Mouse (Mus musculus): ENCODE data around the gene Adck2. TPM values are rescaled to one million over a fixed set of nuclear protein-coding genes. Genes with fewer than 3 reads are reported as not detected.
A peak's percentile ranks its signal among the peaks of the same experiment; 100 is the strongest.

Gene Adck2
- total and polyA plus RNA-seq, 2 experiments from 2014 or later: 16.9 to 44.9 TPM

- H3K27me3 ChIP-seq (ENCODE audit: insufficient read depth, low read length): no peaks in the 10 kb centered on the region
- DNase-seq (ENCODE audit: low spot score): no peak
- ATAC-seq (ENCODE audit: low FRiP score): no peak
- H3K4me2 ChIP-seq (ENCODE audit: low read depth, low read length, poor library complexity, severe bottlenecking): peak overlapping the region; percentile 69
- peaks cover 13% of the 10 kb centered on the region; the same call in 1 of the 2 replicates for H3K4me1 ChIP-seq (ENCODE audit: insufficient read depth, low read length)
- H3K27ac ChIP-seq (ENCODE audit: low read depth, low read length): no peak overlapping the region
- H3K36me3 ChIP-seq (ENCODE audit: insufficient read depth, low read length): no peaks in the 10 kb centered on the region
- 28% methylated on average over 12 of the region's 12 CpGs for WGBS
- peak overlapping the region; percentile 88; the same call in 1 of the 2 replicates for H3K4me3 ChIP-seq (ENCODE audit: low read depth, low read length)
- TF ChIP-seq CTCF (IDR thresholded peaks at IDR 0.05): no peak
- no peaks in the 10 kb centered on the region for H3K9me3 ChIP-seq (ENCODE audit: low read length)
- no peak overlapping the region for H3K9ac ChIP-seq (replicated peaks; ENCODE audit: low read length, poor library complexity, severe bottlenecking)
These were observed 18.6 kb upstream of the Adck2 start for GRCm38 (mm10) chr6:39554888-39555647.

DNA sequence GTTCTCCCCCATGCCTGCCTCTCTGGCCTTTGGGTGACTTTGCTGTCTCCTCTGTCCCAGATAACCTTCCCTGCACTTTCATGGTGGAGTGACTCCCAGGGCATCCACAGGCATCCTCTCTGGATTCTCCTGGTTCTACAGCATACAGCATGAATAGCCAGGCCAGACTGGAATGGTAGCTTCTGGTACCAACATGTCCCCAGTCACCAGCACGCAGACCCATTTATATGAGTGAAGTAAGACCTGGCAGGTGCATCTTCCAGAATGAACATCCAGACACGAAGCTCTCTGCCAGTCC, 18.1 kb upstream of the Adck2 start:
- H3K4me3 ChIP-seq (ENCODE audit: low read depth, low read length): peak overlapping the region; percentile 88; the same call in 1 of the 2 replicates
- no peak for DNase-seq (ENCODE audit: low spot score)
- no peaks in the 10 kb centered on the region for H3K27me3 ChIP-seq (ENCODE audit: insufficient read depth, low read length)
- H3K4me1 ChIP-seq (ENCODE audit: insufficient read depth, low read length): peaks cover 13% of the 10 kb centered on the region; the same call in 1 of the 2 replicates
- H3K9me3 ChIP-seq (ENCODE audit: low read length): no peaks in the 10 kb centered on the region
- WGBS: 55% methylated on average over 2 of the region's 2 CpGs
- no peak for ATAC-seq (ENCODE audit: low FRiP score)
- H3K36me3 ChIP-seq (ENCODE audit: insufficient read depth, low read length): no peaks in the 10 kb centered on the region
- no peak overlapping the region for H3K27ac ChIP-seq (ENCODE audit: low read depth, low read length)
- H3K9ac ChIP-seq (replicated peaks; ENCODE audit: low read length, poor library complexity, severe bottlenecking): no peak overlapping the region
- no peak for TF ChIP-seq CTCF (IDR thresholded peaks at IDR 0.05)
- H3K4me2 ChIP-seq (ENCODE audit: low read depth, low read length, poor library complexity, severe bottlenecking): peak overlapping the region; percentile 69

GRCm38 (mm10) chr6:39556900-39557659, 16.6 kb upstream of the Adck2 start:
- DNase-seq (ENCODE audit: low spot score): peak; percentile 25
- peak overlapping the region; percentile 85 for H3K27ac ChIP-seq (ENCODE audit: low read depth, low read length)
- no peaks in the 10 kb centered on the region for H3K36me3 ChIP-seq (ENCODE audit: insufficient read depth, low read length)
- 2% methylated on average over 51 of the region's 54 CpGs for WGBS
- ATAC-seq (ENCODE audit: low FRiP score): peak; percentile 68
- peak overlapping the region; percentile 88 for H3K4me3 ChIP-seq (ENCODE audit: low read depth, low read length)
- no peaks in the 10 kb centered on the region for H3K9me3 ChIP-seq (ENCODE audit: low read length)
- H3K4me1 ChIP-seq (ENCODE audit: insufficient read depth, low read length): peaks cover 13% of the 10 kb centered on the region; the same call in 1 of the 2 replicates
- H3K4me2 ChIP-seq (ENCODE audit: low read depth, low read length, poor library complexity, severe bottlenecking): peak overlapping the region; percentile 69
- no peaks in the 10 kb centered on the region for H3K27me3 ChIP-seq (ENCODE audit: insufficient read depth, low read length)
- peak overlapping the region; percentile 74 for H3K9ac ChIP-seq (replicated peaks; ENCODE audit: low read length, poor library complexity, severe bottlenecking)
- TF ChIP-seq CTCF (IDR thresholded peaks at IDR 0.05): no peak

DNA sequence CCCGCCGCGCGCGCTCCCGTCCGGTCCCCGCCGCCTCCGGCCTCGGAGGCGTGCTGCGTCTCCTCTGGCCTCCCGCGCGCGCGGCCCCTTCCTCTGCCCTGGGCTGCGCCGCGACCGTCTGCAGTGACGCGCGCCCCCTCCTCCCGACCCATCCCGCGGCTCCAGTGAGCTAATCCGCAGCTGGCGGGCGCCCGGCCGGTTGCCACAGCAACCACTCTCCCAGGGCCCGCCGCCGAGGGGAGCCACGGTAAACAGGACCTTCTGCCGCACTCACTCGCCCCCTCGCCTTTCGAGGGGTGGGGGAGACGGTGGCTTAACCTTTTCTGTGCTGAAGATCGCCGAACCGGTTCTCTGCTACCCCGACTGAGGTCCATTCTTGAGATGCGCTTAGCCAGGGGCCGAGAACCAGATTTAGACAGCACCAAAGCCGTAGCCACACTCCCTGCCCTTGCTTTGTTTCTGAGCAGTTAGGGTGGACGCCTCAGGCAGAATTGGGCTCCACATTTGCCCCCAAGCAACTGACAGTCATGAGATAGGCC, 15.9 kb upstream of the Adck2 start, which contains the start of gene Dennd2a:
Gene Dennd2a (minus strand): TSS at position 145 of the 539 bp plus-strand sequence.
- H3K4me1 ChIP-seq (ENCODE audit: insufficient read depth, low read length): peaks cover 13% of the 10 kb centered on the region; the same call in 1 of the 2 replicates
- peak within 1 kb of the TSS; percentile 74 for H3K9ac ChIP-seq (replicated peaks; ENCODE audit: low read length, poor library complexity, severe bottlenecking)
- peak within 1 kb of the TSS; percentile 85 for H3K27ac ChIP-seq (ENCODE audit: low read depth, low read length)
- peak; percentile 94 for DNase-seq (ENCODE audit: low spot score)
- peak within 1 kb of the TSS; percentile 69 for H3K4me2 ChIP-seq (ENCODE audit: low read depth, low read length, poor library complexity, severe bottlenecking)
- no peak for TF ChIP-seq CTCF (IDR thresholded peaks at IDR 0.05)
- ATAC-seq (ENCODE audit: low FRiP score): peak; percentile 91
- H3K36me3 ChIP-seq (ENCODE audit: insufficient read depth, low read length): no peaks in the 10 kb centered on the region
- H3K27me3 ChIP-seq (ENCODE audit: insufficient read depth, low read length): no peaks in the 10 kb centered on the region
- H3K9me3 ChIP-seq (ENCODE audit: low read length): no peaks in the 10 kb centered on the region
- WGBS: 1% methylated on average over 33 of the region's 50 CpGs
- H3K4me3 ChIP-seq (ENCODE audit: low read depth, low read length): peak within 1 kb of the TSS; percentile 88

DNA sequence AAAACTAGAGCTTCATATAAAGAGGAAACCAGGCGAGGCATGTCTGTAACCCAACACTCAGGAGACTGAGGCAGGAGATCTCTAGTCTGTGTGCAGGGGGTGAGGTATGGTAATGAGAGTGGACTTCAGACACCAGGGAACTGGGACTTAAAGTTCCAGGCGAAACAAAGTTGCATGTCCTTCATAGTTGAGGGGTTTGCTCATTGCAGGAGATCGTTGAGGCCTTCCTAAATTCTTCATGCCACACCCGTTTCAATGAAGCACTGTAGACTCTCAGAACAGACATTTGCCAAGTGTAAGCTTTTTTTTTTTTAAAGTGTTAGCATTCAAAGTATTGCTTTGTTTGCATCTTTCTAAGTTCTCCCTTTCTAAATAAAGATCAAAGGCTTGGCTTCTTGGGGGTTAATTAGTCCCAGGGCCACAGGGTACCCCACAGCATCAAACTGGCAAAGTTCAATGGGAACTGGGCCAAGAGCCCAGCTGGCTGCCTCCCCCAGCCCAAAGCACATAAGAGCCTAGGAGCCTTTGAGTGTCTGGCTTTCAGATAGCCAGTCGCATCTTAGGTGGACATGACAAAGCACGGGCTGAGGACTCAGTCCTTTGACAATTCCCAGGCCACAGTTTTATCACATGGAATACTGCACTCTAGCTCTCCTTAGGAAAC, 14.3 kb upstream of the Adck2 start:
- WGBS: 45% methylated on average over 6 of the region's 6 CpGs
- no peak for ATAC-seq (ENCODE audit: low FRiP score)
- Histone ChIP-seq H3K4me3 (ENCODE audit: low read depth, low read length) (no peak overlapping the region), H3K4me1 (ENCODE audit: insufficient read depth, low read length) (peaks cover 13% of the 10 kb centered on the region; the same call in 1 of the 2 replicates), H3K27me3 (ENCODE audit: insufficient read depth, low read length) (no peaks in the 10 kb centered on the region), H3K27ac (ENCODE audit: low read depth, low read length) (no peak overlapping the region), H3K4me2 (ENCODE audit: low read depth, low read length, poor library complexity, severe bottlenecking) (no peak overlapping the region), H3K9ac (replicated peaks; ENCODE audit: low read length, poor library complexity, severe bottlenecking) (no peak overlapping the region), H3K36me3 (ENCODE audit: insufficient read depth, low read length) (no peaks in the 10 kb centered on the region), H3K9me3 (ENCODE audit: low read length) (no peaks in the 10 kb centered on the region)
- no peak for TF ChIP-seq CTCF (IDR thresholded peaks at IDR 0.05)
- peak; percentile 32 for DNase-seq (ENCODE audit: low spot score)
